Mouse (Mus musculus) layer of hippocampus, adult 2 months (tissue): ENCODE results near the gene Sebox. TPM values are rescaled to one million over a fixed set of nuclear protein-coding genes. Genes with fewer than 3 reads are reported as not detected.
A peak's percentile ranks its signal among the peaks of the same experiment; 100 is the strongest.

Source experiments
- DNase-seq, 2 experiments: peaks; one replicate each; pipeline ENCODE4 v3.0.0; 2022; ENCODE audit warnings: low spot score in 2 of 2
- H3K27ac ChIP-seq: fragments of 200-600 bp; 2 replicates; pipeline ENCODE4 v1.8.1; 2022
- H3K4me3 ChIP-seq: fragments of 200-600 bp; 2 replicates; pipeline ENCODE4 v1.8.1; 2022; ENCODE audit warnings: mild to moderate bottlenecking
- CTCF ChIP-seq: fragments of 200-600 bp; conservative IDR thresholded peaks from 2 replicates; pipeline ENCODE4 v1.8.1; 2022; ENCODE audit warnings: antibody characterized with exemption, mild to moderate bottlenecking, moderate library complexity
- total RNA-seq, 2 experiments: library from RNA; stranded (reverse); gene quantifications; 2 replicates each; pipeline ENCODE4 v1.2.3; 2021

The Sebox gene
- total RNA-seq, 2 experiments from 2014 or later, result 4.5 to 4.7 TPM

DNA sequence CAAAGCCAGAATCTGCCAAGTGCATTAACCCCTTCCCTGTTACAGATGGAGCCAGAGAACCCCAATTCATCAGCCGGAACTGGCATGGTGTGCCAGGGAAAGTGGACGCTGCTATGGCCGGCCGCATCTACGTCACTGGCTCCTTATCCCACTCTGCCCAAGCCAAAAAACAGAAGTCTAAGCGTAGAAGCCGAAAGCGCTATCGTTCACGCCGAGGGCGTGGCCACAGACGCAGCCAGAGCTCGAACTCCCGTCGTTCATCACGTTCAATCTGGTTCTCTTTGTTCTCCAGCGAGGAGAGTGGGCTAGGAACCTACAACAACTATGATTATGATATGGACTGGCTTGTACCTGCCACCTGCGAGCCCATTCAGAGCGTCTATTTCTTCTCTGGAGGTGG, 1.7 kb upstream of the Sebox start:
- Histone ChIP-seq H3K27ac (no peak overlapping the region), H3K4me3 (no peak overlapping the region)
- no peak for TF ChIP-seq CTCF
- no peak for DNase-seq

DNA sequence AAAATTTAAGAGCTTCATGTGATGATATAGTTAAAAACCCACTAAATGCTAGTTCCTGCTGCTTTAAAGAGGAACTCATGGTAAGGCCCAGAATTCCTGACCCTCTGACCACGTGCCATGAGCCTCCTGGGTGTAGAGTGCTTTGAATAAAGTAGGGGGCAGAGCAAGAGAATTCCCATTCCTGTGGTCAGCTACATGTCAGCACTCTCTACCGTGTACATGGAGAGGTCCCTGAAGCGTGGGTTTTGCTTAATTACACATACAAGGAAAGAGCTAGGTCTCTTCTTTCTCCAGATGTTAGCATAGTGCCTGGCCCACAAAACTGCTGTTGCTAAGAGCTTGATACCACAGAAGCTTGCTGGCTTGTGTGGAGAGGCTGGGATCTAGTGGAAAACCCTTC, 2.2 kb downstream of the Sebox start:
- no peak overlapping the region for H3K4me3 ChIP-seq
- TF ChIP-seq CTCF, result no peak
- no peak for DNase-seq
- no peak overlapping the region for H3K27ac ChIP-seq

DNA sequence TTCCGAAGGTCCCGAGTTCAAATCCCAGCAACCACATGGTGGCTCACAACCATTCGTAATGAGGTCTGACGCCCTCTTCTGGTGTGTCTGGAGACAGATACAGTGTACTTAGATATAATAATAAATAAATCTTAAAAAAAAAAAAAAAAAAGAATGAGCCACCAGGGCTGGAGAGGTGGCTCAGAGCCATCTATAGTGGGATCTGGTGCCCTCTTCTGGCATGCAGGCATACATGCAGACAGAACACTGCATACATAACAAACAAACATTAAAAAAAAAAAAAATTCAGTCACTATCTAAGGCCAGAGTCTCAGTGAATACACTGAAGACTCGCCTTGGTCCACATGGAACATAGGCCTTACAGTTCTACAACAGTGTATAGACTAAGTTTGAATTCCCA, 5.9 kb downstream of the Sebox start:
- Histone ChIP-seq H3K4me3 (no peak overlapping the region), H3K27ac (no peak overlapping the region)
- DNase-seq, result no peak
- peak; percentile 75 for TF ChIP-seq CTCF

DNA sequence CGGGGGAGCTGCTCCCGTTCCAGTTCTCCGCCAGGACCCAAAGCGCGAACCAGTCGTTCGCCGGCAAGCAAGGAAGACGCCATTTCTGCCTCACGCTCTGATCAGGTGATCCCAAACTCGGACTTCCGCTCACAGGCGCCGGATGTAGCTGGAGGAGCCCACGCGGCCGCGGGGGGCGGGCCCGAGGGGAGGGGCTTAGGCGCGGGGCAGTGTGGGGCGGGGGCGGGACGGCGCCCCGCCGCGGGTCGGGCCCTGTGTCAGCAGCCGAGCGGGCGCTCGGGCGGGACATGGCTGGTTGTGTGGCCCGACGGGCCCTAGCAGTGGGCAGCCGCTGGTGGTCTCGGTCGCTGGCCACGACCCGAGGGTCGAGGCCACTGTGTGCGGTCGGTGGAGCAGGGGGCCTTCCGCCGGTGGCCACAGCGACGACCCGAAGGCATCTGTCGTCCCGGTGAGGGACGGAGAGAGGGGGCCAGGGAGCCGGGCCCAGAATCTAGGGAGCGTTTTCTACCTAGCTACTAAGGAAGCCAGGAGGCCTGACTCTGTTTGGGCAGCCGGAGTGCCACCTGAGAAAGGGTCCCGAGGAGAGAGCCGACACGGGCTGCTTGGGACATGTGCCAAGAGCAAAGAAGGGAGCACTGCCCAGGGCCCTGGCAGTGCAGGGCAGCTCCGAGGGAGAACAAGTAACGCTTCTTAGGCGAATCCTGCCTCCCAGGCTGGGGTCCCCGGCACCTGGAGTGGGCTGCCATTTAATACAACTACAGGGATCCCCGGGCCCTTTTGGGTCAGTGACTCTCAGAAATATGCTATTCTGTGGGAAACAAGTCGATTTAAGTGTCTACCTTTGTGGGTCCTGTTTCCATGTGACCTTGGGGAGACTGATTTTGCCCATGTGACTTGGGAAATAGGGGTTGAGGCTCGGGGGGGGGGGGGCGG, 9.0 kb downstream of the Sebox start, which contains the start of the genes Tmem199 and Poldip2:
TSS of gene Tmem199 (minus strand) at position 148 of the 933 bp plus-strand sequence.
TSS of gene Poldip2 (plus strand) at position 169 of the 933 bp plus-strand sequence.
- no peak for TF ChIP-seq CTCF
- Histone ChIP-seq H3K4me3 (peak within 1 kb of the TSS; percentile 85), H3K27ac (peak within 1 kb of the TSS; percentile 96)
- DNase-seq, result peak; percentile 89 to 90

DNA sequence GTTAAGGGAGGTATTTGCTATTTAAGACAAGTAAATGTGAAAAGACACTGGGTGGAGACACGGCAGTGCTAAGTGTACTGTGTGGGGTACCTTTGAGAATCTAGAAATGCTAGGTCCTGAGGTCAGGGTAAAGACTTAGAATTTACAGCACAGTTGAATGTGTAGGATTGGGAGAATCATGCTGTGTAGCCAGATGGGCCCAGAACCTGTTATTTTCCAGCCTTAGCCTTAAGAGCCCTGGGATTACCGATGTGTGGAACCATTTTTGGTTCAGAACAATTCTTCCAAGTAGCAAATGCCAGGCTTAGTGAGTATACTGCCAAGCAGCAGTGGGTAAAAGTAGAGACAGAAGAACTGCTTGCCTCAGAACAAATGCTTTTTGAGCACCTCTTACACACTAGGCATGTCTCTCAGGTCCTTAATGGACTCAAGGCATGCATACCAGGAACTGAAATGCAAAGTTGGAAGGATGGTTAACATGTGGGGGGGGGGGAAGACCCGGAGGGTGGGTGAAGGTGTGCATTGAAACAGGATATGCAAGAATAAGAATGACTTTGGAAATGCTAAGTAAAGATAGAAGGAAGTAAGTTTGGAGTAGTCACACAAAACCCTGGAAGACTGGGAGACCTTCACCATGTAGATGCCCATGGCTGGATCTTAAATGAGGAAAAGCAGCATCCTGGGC, 10.0 kb downstream of the Sebox start:
- Histone ChIP-seq H3K4me3 (peak overlapping the region; percentile 85), H3K27ac (peak overlapping the region; percentile 96; the same call in 1 of the 2 replicates)
- no peak for DNase-seq
- no peak for TF ChIP-seq CTCF

DNA sequence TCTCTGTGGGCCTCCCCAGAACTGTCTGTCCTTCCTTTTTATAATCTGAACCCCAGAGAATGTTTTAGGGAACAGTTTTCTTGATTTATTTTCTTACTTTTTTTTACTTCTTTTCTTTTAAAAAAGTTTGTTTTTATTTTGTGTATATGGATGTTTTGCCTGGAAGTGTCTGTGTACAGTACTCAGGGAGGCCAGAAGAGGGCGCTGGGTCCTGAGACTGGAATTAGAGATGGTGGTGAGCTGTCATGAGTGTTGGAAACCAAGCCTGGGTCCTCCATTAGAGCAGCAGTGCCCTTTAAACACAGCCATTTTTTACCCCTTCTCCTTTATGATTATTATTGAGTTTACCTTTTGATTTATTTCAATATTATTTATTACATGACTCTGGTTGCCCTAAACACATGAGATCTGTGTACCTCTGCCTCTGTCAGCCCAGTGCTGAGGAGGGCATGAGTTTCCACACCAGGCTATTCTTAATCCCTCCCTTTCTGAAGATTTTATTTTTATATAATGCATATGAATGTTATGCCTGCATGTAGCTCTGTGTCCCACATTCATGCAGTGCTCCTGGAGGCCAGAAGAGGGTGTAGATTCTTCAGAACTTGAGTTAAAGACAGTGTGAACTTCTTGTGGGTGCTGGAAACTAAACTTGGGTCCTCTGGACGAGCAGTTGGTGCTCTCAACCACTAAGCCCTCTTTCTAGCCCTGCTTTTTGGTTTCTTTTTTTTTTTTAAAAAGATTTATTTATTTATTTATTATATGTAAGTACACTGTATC, 12.5 kb downstream of the Sebox start:
- H3K27ac ChIP-seq, result no peak overlapping the region
- peak; percentile 60 for TF ChIP-seq CTCF
- H3K4me3 ChIP-seq, result no peak overlapping the region
- no peak for DNase-seq

DNA sequence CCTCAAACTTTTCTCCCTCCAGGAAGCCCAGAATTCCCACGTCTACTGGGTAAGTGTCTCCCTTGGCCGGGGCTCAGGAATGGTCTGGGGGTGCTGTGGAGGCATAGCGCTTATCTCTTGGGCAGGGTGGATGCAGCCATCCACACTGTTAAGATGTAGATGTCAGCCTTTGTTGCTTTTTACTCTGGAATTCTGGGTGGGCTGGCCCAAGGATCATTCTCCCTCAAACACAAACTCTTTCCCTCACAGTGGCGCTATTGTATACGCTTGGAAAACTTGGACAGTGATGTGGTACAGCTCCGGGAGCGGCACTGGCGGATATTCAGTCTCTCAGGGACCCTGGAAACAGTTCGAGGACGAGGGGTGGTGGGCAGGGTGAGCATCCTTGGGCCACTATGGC, 15.7 kb downstream of the Sebox start:
- DNase-seq, result no peak
- TF ChIP-seq CTCF, result no peak
- Histone ChIP-seq H3K4me3 (no peak overlapping the region), H3K27ac (no peak overlapping the region)

DNA sequence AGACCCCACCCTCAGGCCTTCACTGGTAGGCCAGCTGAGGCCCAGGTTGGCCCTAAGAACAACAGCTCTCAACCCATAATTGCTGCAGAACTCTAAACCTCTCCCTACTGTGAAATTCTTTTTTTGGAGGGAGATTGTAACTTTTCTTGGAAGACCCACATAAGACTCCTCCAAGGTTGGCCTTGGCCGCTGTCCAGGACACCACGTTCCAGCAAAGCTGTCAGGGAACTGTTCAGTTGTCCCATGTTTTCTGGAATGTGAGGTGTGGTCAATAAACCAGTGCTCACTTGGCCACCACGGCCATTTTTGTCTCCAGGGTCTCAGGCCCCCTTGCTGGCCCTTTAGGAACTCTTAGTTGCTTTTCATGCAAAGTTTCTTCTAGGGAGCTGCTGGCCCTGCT, 18.6 kb downstream of the Sebox start:
- peak overlapping the region; percentile 24; the same call in 1 of the 2 replicates for H3K27ac ChIP-seq

DNA sequence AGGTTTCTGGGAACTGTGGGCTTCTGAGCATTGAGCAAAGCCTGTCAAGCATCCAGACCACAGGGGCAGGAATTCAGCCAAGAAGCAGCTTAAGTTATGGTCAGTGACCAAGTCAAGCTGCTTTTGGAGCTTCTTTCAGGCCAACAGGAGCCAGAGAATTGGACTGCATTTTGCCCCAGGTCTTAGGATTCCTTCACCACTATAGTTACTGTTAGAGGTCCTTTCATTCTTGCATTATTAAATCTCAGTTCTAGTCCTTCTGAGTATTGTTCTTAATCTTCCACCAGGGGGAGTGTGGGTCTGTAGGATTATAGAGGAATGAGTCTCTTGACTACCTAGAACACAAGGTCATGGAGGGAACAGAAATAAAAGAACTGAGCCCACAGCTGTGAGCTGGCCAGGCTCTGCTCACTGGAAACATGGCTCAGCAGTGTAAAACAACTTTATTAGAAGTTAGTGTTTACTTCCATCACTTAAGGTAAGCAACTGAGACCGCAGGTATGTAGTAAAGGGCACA, 19.3 kb downstream of the Sebox start:
- TF ChIP-seq CTCF, result peak; percentile 77
- no peak for DNase-seq
- Histone ChIP-seq H3K4me3 (no peak overlapping the region), H3K27ac (peak overlapping the region; percentile 56; the same call in 1 of the 2 replicates)

More for the DNA sequence above, 18.6 kb downstream of the Sebox start:
- no peak for DNase-seq
- H3K4me3 ChIP-seq, result no peak overlapping the region
- no peak for TF ChIP-seq CTCF

DNA sequence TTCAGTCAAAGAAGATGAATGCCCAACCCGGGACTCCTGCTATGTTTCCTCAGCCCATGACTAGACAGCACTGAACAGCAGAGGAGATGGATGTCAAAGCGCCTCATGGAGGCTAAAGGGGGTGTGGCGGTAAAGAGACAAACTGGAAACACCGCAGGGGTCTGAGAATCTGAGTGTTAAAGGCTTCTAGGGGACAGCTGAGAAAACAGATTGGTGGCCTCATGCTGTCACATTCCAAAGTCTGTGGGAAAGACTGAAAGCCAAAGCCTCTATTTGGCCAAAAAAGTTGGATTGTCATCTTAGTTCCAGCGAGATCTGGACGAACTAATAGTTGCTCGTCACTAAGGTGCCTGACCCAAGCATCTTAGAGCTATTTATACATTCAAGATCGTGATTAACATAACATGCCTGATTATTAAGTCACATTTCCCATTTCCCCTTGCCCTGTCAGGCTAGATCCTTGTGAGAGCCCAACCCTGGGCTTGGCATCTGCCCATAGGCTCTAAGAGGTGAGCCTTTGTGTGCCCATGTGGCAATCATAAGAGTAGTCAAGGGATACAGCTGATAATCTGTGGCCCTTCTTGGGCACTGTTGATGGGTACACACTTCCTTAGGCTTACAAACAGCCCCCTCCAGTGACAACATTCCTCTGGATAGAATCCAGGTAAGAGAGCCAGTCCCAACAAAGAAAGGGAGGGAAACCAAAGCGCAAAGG, 20.2 kb downstream of the Sebox start:
- no peak for DNase-seq
- H3K4me3 ChIP-seq, result no peak overlapping the region
- peak overlapping the region; percentile 56; the same call in 1 of the 2 replicates for H3K27ac ChIP-seq
- no peak for TF ChIP-seq CTCF

DNA sequence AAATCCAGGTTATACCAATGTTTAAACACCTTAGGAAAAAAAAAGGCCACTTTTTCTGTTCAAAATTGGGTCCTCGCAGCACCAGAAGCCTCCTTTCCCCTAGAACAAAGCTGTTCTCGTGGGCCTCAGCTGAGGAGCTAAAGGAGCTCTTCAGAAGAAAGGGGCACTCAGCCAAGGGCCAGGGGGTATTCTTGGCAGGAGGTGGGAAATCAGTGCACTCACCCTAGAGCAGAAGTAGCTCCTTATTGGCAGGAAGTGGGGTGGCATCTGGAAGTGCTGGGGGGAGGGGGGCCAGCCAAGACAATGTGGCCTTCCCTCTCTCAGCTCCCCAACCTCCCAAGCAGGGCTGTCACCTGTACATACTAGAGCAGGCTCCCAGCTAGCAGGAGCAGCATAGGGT, 21.6 kb downstream of the Sebox start:
- TF ChIP-seq CTCF, result no peak
- H3K27ac ChIP-seq, result peak overlapping the region; percentile 44; the same call in 1 of the 2 replicates
- H3K4me3 ChIP-seq, result no peak overlapping the region
- no peak for DNase-seq

DNA sequence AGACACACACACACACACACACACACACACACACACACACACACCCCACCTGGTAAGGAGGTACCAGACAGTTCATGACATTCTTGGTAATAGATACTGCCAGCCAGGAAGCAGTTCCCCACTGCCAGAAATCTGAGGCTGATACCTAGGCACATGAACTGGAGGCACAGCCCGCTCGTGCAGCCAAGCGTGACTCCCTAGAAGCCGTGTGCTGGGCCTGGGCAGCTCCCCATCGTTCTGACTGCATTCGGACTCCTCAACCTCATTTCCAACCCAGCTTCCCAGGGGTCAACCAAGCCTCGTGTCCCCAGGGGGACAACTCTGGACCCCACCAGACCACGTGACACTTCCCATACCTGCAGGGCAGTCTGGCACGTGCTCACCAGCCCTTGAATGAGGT, 25.5 kb downstream of the Sebox start:
- Histone ChIP-seq H3K27ac (no peak overlapping the region), H3K4me3 (no peak overlapping the region)
- DNase-seq, result no peak
- TF ChIP-seq CTCF, result no peak
